Mouse (Mus musculus) midbrain, embryonic 14.5 days (tissue): ENCODE data around the gene Gm9732. TPM values are rescaled to one million over a fixed set of nuclear protein-coding genes. Genes with fewer than 3 reads are reported as not detected.
"Not testable (repeated sequence)": the region's sequence is repeated elsewhere in the genome, so short reads cannot be mapped to it uniquely, and the experiment has no call there.

ENCODE experiments used
- ATAC-seq: fragments of 200-750 bp; cut with Nextera tagmentation; 2 replicates; pipeline ENCODE4 v1.8.0; 2017; ENCODE audit warnings: moderate number of reproducible peaks, moderate library complexity; ENCODE audit not compliant: low FRiP score, low TSS enrichment
- DNase-seq: peaks from one replicate; pipeline ENCODE4 v3.0.0-alpha.2; 2015
- H3K27ac ChIP-seq: fragments of 300-500 bp; sonication (generic); replicated peaks from 2 replicates; pipeline ENCODE4 v1.5.1; 2014; ENCODE audit warnings: mild to moderate bottlenecking, low read depth, low read length, moderate library complexity
- H3K27me3 ChIP-seq: fragments of 300-500 bp; sonication (generic); 2 replicates; pipeline ENCODE4 v1.6.1; 2014; ENCODE audit warnings: low read length, control low read depth, mixed read lengths; ENCODE audit not compliant: control insufficient read depth, insufficient read depth
- H3K36me3 ChIP-seq: fragments of 300-500 bp; sonication (generic); 2 replicates; pipeline ENCODE4 v1.6.1; 2014; ENCODE audit warnings: low read length, control low read depth; ENCODE audit not compliant: control insufficient read depth, insufficient read depth
- H3K4me1 ChIP-seq: fragments of 300-500 bp; sonication (generic); 2 replicates; pipeline ENCODE4 v1.6.1; 2014; ENCODE audit warnings: mild to moderate bottlenecking, antibody characterized with exemption, low read length, control low read depth; ENCODE audit not compliant: control insufficient read depth, insufficient read depth
- H3K4me2 ChIP-seq: fragments of 300-500 bp; sonication (generic); 2 replicates; pipeline ENCODE4 v1.6.1; 2014; ENCODE audit warnings: mild to moderate bottlenecking, low read length, moderate library complexity
- H3K4me3 ChIP-seq: fragments of 300-500 bp; sonication (generic); replicated peaks from 2 replicates; pipeline ENCODE4 v1.5.1; 2014; ENCODE audit warnings: low read depth, low read length
- H3K9ac ChIP-seq: fragments of 300-500 bp; sonication (generic); replicated peaks from 2 replicates; pipeline ENCODE4 v1.6.1; 2014; ENCODE audit warnings: mild to moderate bottlenecking, low read length, moderate library complexity
- H3K9me3 ChIP-seq: fragments of 300-500 bp; sonication (generic); 2 replicates; pipeline ENCODE4 v1.6.1; 2016; ENCODE audit warnings: low read length, control low read depth, mixed read lengths; ENCODE audit not compliant: control insufficient read depth
- WGBS: fragments of 180-500 bp; shearing (Covaris S2); extraction: QIAGEN DNeasy Blood & Tissue Kit; methylation state at CpG from one replicate; pipeline ENCODE4 v1.1.7; 2014; 5-methylcytosine and 5-hydroxymethylcytosine counted together
- polyA plus RNA-seq: library from polyadenylated mRNA; unstranded; fragments of >200 nt; fragmentation: Nextera tagmentation; extraction: Ambion mirVana; gene quantifications from 2 replicates; pipeline ENCODE4 v1.2.1, GENCODE M21; 2014

Gene Gm9732
- not detected in 2 replicates for polyA plus RNA-seq

DNA sequence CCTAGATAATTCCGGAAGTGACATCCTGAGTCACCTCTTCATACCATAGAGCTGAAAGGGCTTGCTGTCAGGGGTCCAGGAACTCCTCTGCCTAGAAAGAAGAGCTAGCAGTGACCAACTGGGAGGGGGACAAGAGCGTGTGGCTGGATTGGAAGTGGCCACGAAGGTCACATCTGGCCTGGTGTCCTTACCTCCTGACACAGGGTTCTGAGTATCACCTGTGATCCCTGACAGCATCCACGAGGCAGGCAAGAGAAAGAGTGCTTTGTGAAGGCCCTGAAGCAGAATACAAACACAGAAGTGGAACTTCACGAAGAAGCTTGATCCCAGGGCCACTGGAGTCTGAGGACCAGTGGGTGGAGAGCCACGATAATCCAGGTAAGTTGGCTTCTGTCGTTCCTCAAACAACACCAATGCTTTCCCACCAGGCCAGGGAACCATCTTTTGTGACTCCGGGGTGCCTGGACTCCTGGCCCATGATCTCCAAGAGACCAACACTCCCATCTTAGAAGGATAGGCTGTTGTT is at the start of gene Gm9732:
Gene Gm9732, plus strand, starts transcription at position 51 of the 526 bp plus-strand sequence.
- not testable (repeated sequence) for DNase-seq, H3K9me3 ChIP-seq, ATAC-seq, H3K9ac ChIP-seq, H3K27me3 ChIP-seq, H3K27ac ChIP-seq, H3K4me2 ChIP-seq, H3K36me3 ChIP-seq, H3K4me1 ChIP-seq, H3K4me3 ChIP-seq
- 84% methylated on average over 8 of the region's 8 CpGs for WGBS

DNA sequence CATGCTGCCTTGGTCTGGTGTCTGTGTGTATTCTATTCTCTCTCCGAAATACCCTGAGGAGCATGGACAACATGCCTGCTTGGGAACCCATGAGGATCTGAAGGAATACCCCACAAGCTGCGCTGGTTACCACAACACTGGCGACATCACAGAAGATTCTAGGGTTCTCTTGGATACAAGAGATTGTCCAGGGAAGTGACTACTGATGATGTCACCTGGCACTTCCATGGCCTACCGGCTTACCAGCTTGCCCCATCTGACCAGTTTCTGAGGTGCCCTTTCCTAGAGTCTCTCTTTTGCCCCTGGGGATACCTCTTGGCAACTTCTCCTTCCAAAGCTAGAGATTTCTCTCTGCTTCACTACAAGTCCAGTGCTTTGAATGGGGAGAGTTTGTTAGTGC is 39.6 kb upstream of the Gm9732 start, which contains the start of gene Gm8122:
Gene Gm8122, minus strand, starts transcription at position 101 of the 400 bp plus-strand sequence.
- WGBS, result 91% methylated on average over 3 of the region's 4 CpGs
- ATAC-seq, H3K9ac ChIP-seq, H3K27ac ChIP-seq, DNase-seq, H3K36me3 ChIP-seq, H3K4me3 ChIP-seq, H3K27me3 ChIP-seq, H3K4me1 ChIP-seq, H3K9me3 ChIP-seq, H3K4me2 ChIP-seq: not testable (repeated sequence)

DNA sequence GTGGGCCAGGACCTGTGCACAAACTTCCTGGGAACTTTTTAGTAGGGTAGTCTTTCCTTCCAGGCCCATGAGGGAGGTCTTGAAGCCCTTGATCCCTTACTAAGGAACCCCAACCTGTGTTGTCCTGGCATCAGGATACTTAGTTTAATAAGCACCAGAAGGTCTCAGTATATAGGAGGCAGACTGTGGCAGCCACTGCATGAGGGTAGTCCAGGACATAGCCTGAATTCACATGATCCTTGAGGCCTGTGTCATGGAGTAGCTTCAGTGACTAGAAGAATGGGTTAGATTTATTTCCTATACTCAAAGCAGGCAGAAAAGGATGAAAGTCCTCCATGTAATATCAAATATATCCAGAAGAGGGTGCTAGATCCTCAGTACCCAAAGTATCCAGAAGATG is 37.1 kb upstream of the Gm9732 start:
- DNase-seq, H3K27me3 ChIP-seq, H3K4me3 ChIP-seq, H3K9ac ChIP-seq, H3K36me3 ChIP-seq, ATAC-seq, H3K9me3 ChIP-seq, H3K4me1 ChIP-seq, H3K4me2 ChIP-seq, H3K27ac ChIP-seq: not testable (repeated sequence)

DNA sequence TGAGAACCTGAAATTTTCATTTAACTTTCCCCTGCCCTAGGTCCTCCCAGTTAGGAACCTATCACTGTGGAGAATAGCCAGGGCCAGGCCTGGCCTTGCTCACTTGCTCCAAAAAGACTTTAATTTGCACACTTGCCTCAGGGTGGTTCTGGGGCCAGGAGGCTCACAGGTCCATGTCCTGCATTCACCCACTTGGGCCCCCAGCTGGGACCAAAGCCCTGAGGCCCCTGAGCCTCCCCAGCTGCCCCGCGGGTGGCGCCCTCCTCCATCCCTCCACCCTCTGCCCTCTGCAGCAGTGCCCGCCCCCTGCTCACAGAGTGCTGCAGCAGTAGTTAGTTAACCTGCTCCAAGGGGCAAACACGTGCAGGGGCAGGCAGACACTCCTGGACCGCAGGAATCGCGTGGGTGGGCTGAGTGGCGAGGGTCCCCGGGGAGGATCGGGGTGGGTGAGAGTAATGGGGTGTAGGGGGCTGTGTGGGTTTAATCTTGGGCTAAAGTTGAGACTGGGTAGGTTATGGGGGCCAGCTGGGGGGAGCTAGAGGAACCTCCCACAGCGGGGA is 25.1 kb upstream of the Gm9732 start:
- not testable (repeated sequence) for H3K4me1 ChIP-seq, H3K9me3 ChIP-seq, ATAC-seq, H3K4me3 ChIP-seq, H3K4me2 ChIP-seq, H3K9ac ChIP-seq, H3K27me3 ChIP-seq, H3K36me3 ChIP-seq, H3K27ac ChIP-seq, DNase-seq
- WGBS, result 23% methylated on average over 10 of the region's 12 CpGs

DNA sequence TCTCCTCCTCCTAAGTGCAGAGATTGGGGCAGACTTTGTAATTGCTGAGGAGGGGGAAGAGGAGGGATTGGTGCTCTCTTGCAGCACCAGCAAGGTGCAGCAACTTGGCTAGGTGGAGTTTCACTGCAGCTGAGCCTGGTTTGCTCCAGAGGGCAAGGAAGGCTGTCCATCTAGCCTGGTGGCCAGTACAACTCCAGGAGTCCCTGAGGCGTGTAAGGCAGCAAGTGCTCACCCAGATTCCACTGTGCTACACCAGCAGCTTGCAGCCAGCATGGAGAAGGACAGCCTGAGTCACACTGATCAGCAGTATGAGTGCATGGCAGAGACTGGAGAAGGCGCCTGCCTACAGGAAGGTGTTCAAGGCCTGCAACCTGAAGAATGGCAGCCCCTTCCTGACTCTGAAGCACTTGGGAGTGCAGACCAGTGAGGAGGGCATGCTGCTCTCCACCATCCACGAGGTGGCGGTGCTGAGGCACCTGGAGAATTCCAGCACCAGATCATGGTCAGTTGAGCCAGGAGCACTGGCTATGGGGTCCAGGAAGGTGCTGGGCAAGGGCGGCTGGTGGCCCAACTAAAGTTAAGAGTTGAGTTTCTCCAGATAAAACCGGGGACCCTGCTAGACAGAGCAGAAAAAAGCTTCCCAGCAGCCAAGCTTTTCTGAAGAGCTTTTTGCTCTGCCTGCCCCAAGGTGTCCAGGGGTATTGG is 24.1 kb upstream of the Gm9732 start:
- 44% methylated on average over 5 of the region's 6 CpGs for WGBS
- H3K9ac ChIP-seq, DNase-seq, H3K4me1 ChIP-seq, H3K27me3 ChIP-seq, ATAC-seq, H3K9me3 ChIP-seq, H3K4me3 ChIP-seq, H3K27ac ChIP-seq, H3K36me3 ChIP-seq, H3K4me2 ChIP-seq: not testable (repeated sequence)

DNA sequence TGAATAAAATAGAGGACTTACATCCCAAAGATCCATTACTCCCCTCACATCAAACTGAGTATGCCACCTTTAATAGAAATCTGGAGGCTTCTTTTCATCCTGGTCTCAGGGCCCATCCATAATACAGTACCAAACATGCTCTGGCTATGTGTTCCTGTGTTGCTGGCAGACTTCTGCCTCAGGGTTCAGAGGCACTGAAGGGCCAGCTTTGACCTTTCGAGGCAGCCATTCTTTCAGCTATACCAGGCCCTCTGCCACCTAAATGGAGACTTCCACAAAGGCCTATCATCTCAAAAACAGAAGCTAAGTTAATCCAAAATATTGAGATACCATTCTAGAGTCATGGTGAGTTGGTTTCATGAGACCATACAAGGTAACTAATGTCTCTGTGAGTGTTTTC is 18.3 kb upstream of the Gm9732 start:
- ATAC-seq, H3K27me3 ChIP-seq, H3K9ac ChIP-seq, H3K4me2 ChIP-seq, H3K4me1 ChIP-seq, H3K4me3 ChIP-seq, H3K9me3 ChIP-seq, H3K27ac ChIP-seq, H3K36me3 ChIP-seq, DNase-seq: not testable (repeated sequence)
- 85% methylated on average over 1 of the region's 1 CpGs for WGBS

DNA sequence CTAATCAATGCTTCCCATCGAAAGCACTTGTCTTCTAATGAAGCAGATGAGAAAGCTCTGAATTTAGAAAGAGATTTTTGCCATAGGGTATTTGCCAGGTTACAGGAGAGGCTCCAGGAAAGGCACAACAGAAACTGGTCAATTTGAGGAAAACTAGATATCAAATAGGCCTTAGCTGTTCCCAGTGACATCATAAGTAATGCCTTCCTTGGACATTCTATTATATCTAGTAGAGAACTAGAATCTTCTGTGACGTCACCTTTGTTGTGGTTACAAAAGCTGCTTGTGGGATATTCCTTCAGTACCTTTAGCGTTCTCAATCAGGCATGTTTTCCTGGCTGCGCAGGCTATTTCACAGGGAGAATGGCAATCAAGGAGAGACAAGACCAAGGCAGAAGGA is 16.5 kb upstream of the Gm9732 start, which contains the start of gene Gm8126:
Gene Gm8126, plus strand, starts transcription at position 301 of the 400 bp plus-strand sequence.
- WGBS, result 90% methylated on average over 3 of the region's 4 CpGs
- H3K36me3 ChIP-seq, H3K9me3 ChIP-seq, H3K4me1 ChIP-seq, ATAC-seq, H3K27ac ChIP-seq, DNase-seq, H3K4me2 ChIP-seq, H3K4me3 ChIP-seq, H3K27me3 ChIP-seq, H3K9ac ChIP-seq: not testable (repeated sequence)

DNA sequence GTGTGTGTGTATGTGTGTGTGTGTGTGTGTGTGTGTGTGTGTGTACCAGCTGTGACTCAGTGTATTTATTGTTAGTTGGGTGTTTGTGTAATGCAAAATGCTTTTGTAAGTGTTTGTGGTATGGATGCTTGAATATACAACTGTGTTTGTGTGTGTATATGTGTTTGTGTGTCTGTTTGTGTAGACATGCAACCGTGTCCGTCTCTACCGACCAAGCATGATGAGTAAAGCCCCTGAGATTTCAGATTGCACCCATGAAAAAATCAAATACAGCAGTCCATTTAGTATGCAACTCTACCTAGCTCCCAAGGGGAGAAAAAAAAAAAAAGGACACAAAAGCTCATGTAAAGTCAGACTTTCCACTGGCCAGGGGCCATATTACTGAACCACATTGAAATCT is 11.4 kb upstream of the Gm9732 start:
- H3K9me3 ChIP-seq, H3K4me1 ChIP-seq, H3K27me3 ChIP-seq, H3K27ac ChIP-seq, H3K4me3 ChIP-seq, H3K4me2 ChIP-seq, H3K36me3 ChIP-seq, ATAC-seq, H3K9ac ChIP-seq, DNase-seq: not testable (repeated sequence)
- whole genome bisulfite sequencing, result 92% methylated on average over 3 of the region's 3 CpGs
